Mouse (Mus musculus): ENCODE data around the gene Ldhc.

DNA sequence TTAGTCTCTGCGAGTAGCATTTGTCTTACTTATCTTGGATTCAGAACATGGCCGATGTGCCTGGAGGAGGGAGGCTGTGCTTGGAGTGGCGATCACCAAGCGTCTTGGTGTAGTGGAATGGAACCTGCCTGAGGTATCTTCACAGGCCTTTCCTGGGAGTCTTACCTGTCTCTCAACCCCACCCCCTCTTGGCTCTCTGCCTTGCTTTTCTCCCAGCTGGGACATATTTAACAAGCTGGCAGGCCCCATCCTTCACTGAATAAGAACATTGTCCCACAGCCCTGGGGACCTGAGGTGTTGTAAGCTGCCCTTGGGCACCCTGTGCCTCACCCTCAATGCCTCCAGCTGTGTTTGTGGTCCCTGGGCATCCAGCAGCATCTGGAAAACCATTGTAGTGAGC lies 17.4 kb upstream of the Ldhc start:
- TF ChIP-seq CTCF (IDR thresholded peaks at IDR 0.05; ENCODE audit: low read depth) = no peak
- no peak for TF ChIP-seq EP300 (IDR thresholded peaks at IDR 0.05; ENCODE audit: low read depth)

Data from liver, embryonic 14.5 days (tissue).